8 mouse cellular contexts compared by ENCODE assay signal in the genomic region with DNA sequence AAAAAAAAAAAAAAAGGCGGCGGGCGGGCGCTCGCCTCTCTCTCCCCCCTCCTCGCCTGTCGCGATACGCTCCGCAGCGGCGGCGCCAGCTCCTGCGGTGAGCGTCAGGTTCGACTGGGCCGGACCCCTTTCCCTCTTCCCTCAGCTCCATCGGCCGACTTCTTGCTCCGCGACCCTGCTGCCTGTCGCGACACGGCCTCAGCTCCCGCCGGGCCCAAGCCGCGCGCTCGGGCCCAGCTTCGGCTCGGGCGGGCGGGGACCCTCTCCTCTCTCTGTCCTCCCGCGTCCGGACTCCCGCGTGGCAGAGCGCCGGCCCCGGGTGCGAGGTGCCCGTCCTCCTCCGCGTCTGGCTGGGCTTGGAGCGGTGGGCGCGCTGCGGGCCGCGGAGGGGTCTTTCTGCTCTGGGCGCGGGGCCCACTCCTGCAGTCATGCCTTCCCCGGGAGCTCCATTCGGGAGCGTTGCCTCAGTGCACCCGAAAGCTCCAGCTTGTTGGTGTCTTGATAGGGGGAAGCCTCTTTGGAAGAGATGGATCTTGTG. TPM values are rescaled to one million over a fixed set of nuclear protein-coding genes. Genes with fewer than 3 reads are reported as not detected.
DNase-seq lines count a peak whose midpoint lies in the region; ATAC-seq and TF ChIP-seq lines count a peak whose summit lies in the region.

No protein-coding gene starts in this region.

- H3K4me3 ChIP-seq in heart, embryonic 11.5 days (ENCODE audit: low read depth, low read length), result peak overlapping the region; percentile 78
- H3K4me3 ChIP-seq in E14TG2a.4 (replicated peaks; ENCODE audit: low read length), result peak overlapping the region; percentile 99
- peak overlapping the region; percentile 83 for H3K4me3 ChIP-seq in erythroblast, embryonic 14.5 days (replicated peaks)
- peak overlapping the region; percentile 98 for H3K4me3 ChIP-seq in limb, embryonic 12.5 days (replicated peaks)
- peak overlapping the region; percentile 91 for H3K4me3 ChIP-seq in neural tube, embryonic 15.5 days (replicated peaks)

- H3K27me3 ChIP-seq in heart, embryonic 11.5 days (ENCODE audit: control insufficient read depth, insufficient read depth, low read length), result no peaks in the 10 kb centered on the region
- no peaks in the 10 kb centered on the region for H3K27me3 ChIP-seq in E14TG2a.4 (ENCODE audit: insufficient read depth, low read length)
- H3K27me3 ChIP-seq in erythroblast, embryonic 14.5 days (ENCODE audit: control insufficient read depth), result no peaks in the 10 kb centered on the region
- H3K27me3 ChIP-seq in limb, embryonic 12.5 days, result no peaks in the 10 kb centered on the region
- no peaks in the 10 kb centered on the region for H3K27me3 ChIP-seq in neural tube, embryonic 15.5 days (replicated peaks)

- WGBS in heart, embryonic 11.5 days (ENCODE audit: insufficient replicate concordance), result under 1% methylated on average over 53 of the region's 58 CpGs
- WGBS in limb, embryonic 12.5 days, result under 1% methylated on average over 52 of the region's 58 CpGs
- WGBS in neural tube, embryonic 15.5 days, result 0% methylated on average over 48 of the region's 58 CpGs

- DNase-seq in heart, postnatal 14 days, result no peak
- DNase-seq in layer of hippocampus, postnatal 10 days (ENCODE audit: low spot score in 2 of 2), result no peak
- DNase-seq in layer of hippocampus, postnatal 25 days (ENCODE audit: extremely low spot score in 1 of 2, low spot score in 1 of 2), result no peak

- H3K36me3 ChIP-seq in heart, embryonic 11.5 days (ENCODE audit: control insufficient read depth, insufficient read depth, low read length), result peaks cover 8% of the 10 kb centered on the region; the same call in 1 of the 2 replicates
- peaks cover 65% of the 10 kb centered on the region for H3K36me3 ChIP-seq in E14TG2a.4 (ENCODE audit: insufficient read depth, low read length)
- peaks cover 62% of the 10 kb centered on the region for H3K36me3 ChIP-seq in erythroblast, embryonic 14.5 days (ENCODE audit: control insufficient read depth)
- H3K36me3 ChIP-seq in limb, embryonic 12.5 days, result peaks cover 45% of the 10 kb centered on the region
- H3K36me3 ChIP-seq in neural tube, embryonic 15.5 days, result peaks cover 13% of the 10 kb centered on the region

- 0 out of 2 replicates have a peak, but pooled peaks have one; percentile 1 for ATAC-seq in heart, embryonic 11.5 days (replicated peaks; ENCODE audit: insufficient number of reproducible peaks, low FRiP score, low TSS enrichment)
- ATAC-seq in limb, embryonic 12.5 days (ENCODE audit: insufficient number of reproducible peaks, insufficient read depth, low FRiP score, low TSS enrichment, low read depth), result no peak
- ATAC-seq in neural tube, embryonic 15.5 days (ENCODE audit: low FRiP score), result peak; percentile 12

- TF ChIP-seq CTCF in E14TG2a.4 (conservative IDR thresholded peaks at IDR 0.05; ENCODE audit: low read length), result no peak

- no peaks in the 10 kb centered on the region for H3K9me3 ChIP-seq in heart, embryonic 11.5 days (replicated peaks; ENCODE audit: control insufficient read depth, low read length)
- H3K9me3 ChIP-seq in E14TG2a.4 (ENCODE audit: low read length), result no peaks in the 10 kb centered on the region
- no peaks in the 10 kb centered on the region for H3K9me3 ChIP-seq in erythroblast, embryonic 14.5 days (ENCODE audit: control insufficient read depth, low read length)
- no peaks in the 10 kb centered on the region for H3K9me3 ChIP-seq in limb, embryonic 12.5 days
- no peaks in the 10 kb centered on the region for H3K9me3 ChIP-seq in neural tube, embryonic 15.5 days (replicated peaks)

- peak overlapping the region; percentile 98 for H3K27ac ChIP-seq in heart, embryonic 11.5 days (ENCODE audit: low read depth, low read length)
- H3K27ac ChIP-seq in limb, embryonic 12.5 days, result peak overlapping the region; percentile 96
- peak overlapping the region; percentile 97 for H3K27ac ChIP-seq in neural tube, embryonic 15.5 days (replicated peaks)

- H3K4me1 ChIP-seq in heart, embryonic 11.5 days (ENCODE audit: control insufficient read depth, insufficient read depth, low read length), result peaks cover 24% of the 10 kb centered on the region
- H3K4me1 ChIP-seq in E14TG2a.4 (replicated peaks; ENCODE audit: low read depth, low read length), result peaks cover 69% of the 10 kb centered on the region
- peaks cover 45% of the 10 kb centered on the region for H3K4me1 ChIP-seq in erythroblast, embryonic 14.5 days (ENCODE audit: control insufficient read depth)
- H3K4me1 ChIP-seq in limb, embryonic 12.5 days (replicated peaks), result peaks cover 30% of the 10 kb centered on the region
- peaks cover 45% of the 10 kb centered on the region for H3K4me1 ChIP-seq in neural tube, embryonic 15.5 days

- H3K4me2 ChIP-seq in heart, embryonic 11.5 days, result peak overlapping the region; percentile 89
- H3K4me2 ChIP-seq in limb, embryonic 12.5 days, result peak overlapping the region; percentile 94
- H3K4me2 ChIP-seq in neural tube, embryonic 15.5 days, result peak overlapping the region; percentile 75

- H3K9ac ChIP-seq in heart, embryonic 11.5 days (ENCODE audit: low read depth, low read length), result peak overlapping the region; percentile 93
- H3K9ac ChIP-seq in limb, embryonic 12.5 days (replicated peaks), result peak overlapping the region; percentile 100
- peak overlapping the region; percentile 99 for H3K9ac ChIP-seq in neural tube, embryonic 15.5 days (replicated peaks)

- intact Hi-C loops in heart, postnatal 14 days (cut with DNase I), result loop anchor here (2.0 kb wide), 2 partner anchors 17 to 47 kb away; a partner anchor contains a TSS

RNA-seq across cellular contexts. Expression of a gene that starts 0.5 kb away (rescaled TPM):
- polyA plus RNA-seq in heart, embryonic 11.5 days (2014; fragmentation: Nextera tagmentation; extraction: Ambion mirVana), result 42.2 and 43.5 TPM in 2 replicates
- 10 to 100 TPM; 30.4 to 34.1 TPM for total RNA-seq in heart, postnatal 14 days (2021)
- polyA plus RNA-seq in erythroblast, embryonic 14.5 days (2012), result 50.1 and 53.8 TPM in 2 replicates
- polyA plus RNA-seq in limb, embryonic 12.5 days (2016; fragmentation: Nextera tagmentation; extraction: Ambion mirVana), result 69.5 and 70.3 TPM in 2 replicates
- polyA plus RNA-seq in neural tube, embryonic 15.5 days (2015; fragmentation: Nextera tagmentation; extraction: Ambion mirVana), result 36.4 and 43.0 TPM in 2 replicates
- total RNA-seq in layer of hippocampus, postnatal 10 days (2021), result 10 to 100 TPM; 54.5 to 57.5 TPM
- total RNA-seq in layer of hippocampus, postnatal 25 days (2021), result 10 to 100 TPM; 49.7 to 61.3 TPM

RNA-seq across cellular contexts. Expression of a gene that starts 15.8 kb away (rescaled TPM):
- 67.6 and 78.3 TPM in 2 replicates for polyA plus RNA-seq in heart, embryonic 11.5 days (2014; fragmentation: Nextera tagmentation; extraction: Ambion mirVana)
- total RNA-seq in heart, postnatal 14 days (2021), result 10 to 100 TPM; 22.5 to 26.5 TPM
- polyA plus RNA-seq in erythroblast, embryonic 14.5 days (2012), result 3.2 TPM in 2 replicates
- polyA plus RNA-seq in limb, embryonic 12.5 days (2016; fragmentation: Nextera tagmentation; extraction: Ambion mirVana), result 133 and 136 TPM in 2 replicates
- polyA plus RNA-seq in neural tube, embryonic 15.5 days (2015; fragmentation: Nextera tagmentation; extraction: Ambion mirVana), result 85.9 and 93.1 TPM in 2 replicates
- 10 to 100 TPM; 59.7 to 59.9 TPM for total RNA-seq in layer of hippocampus, postnatal 10 days (2021)
- total RNA-seq in layer of hippocampus, postnatal 25 days (2021), result 10 to 100 TPM; 51.7 to 54.2 TPM

RNA-seq across cellular contexts. Expression of a gene that starts 15.8 kb away (rescaled TPM):
- 17.8 and 20.0 TPM in 2 replicates for polyA plus RNA-seq in heart, embryonic 11.5 days (2014; fragmentation: Nextera tagmentation; extraction: Ambion mirVana)
- 10 to 100 TPM; 15.1 to 16.9 TPM for total RNA-seq in heart, postnatal 14 days (2021)
- polyA plus RNA-seq in erythroblast, embryonic 14.5 days (2012), result 3.1 and 3.3 TPM in 2 replicates
- 36.5 and 37.8 TPM in 2 replicates for polyA plus RNA-seq in limb, embryonic 12.5 days (2016; fragmentation: Nextera tagmentation; extraction: Ambion mirVana)
- 34.6 and 39.7 TPM in 2 replicates for polyA plus RNA-seq in neural tube, embryonic 15.5 days (2015; fragmentation: Nextera tagmentation; extraction: Ambion mirVana)
- 10 to 100 TPM; 34.4 to 42.6 TPM for total RNA-seq in layer of hippocampus, postnatal 10 days (2021)
- total RNA-seq in layer of hippocampus, postnatal 25 days (2021), result 10 to 100 TPM; 36.0 to 40.5 TPM

RNA-seq across cellular contexts. Expression of a gene that starts 20.1 kb away (rescaled TPM):
- 16.3 and 16.6 TPM in 2 replicates for polyA plus RNA-seq in heart, embryonic 11.5 days (2014; fragmentation: Nextera tagmentation; extraction: Ambion mirVana)
- total RNA-seq in heart, postnatal 14 days (2021), result 1 to 10 TPM; 8.5 to 9.6 TPM
- 1.0 and 1.3 TPM in 2 replicates for polyA plus RNA-seq in erythroblast, embryonic 14.5 days (2012)
- 19.5 and 20.7 TPM in 2 replicates for polyA plus RNA-seq in limb, embryonic 12.5 days (2016; fragmentation: Nextera tagmentation; extraction: Ambion mirVana)
- polyA plus RNA-seq in neural tube, embryonic 15.5 days (2015; fragmentation: Nextera tagmentation; extraction: Ambion mirVana), result 15.3 and 16.3 TPM in 2 replicates
- total RNA-seq in layer of hippocampus, postnatal 10 days (2021), result 1 to 10 TPM; 6.1 to 7.3 TPM
- 1 to 10 TPM; 5.3 to 5.5 TPM for total RNA-seq in layer of hippocampus, postnatal 25 days (2021)

RNA-seq across cellular contexts. Expression of a gene that starts 28.4 kb away (rescaled TPM):
- polyA plus RNA-seq in heart, embryonic 11.5 days (2014; fragmentation: Nextera tagmentation; extraction: Ambion mirVana), result 621 and 642 TPM in 2 replicates
- 1,000 to 10,000 TPM; 1,807 to 1,867 TPM for total RNA-seq in heart, postnatal 14 days (2021)
- 3.6 and 5.5 TPM in 2 replicates for polyA plus RNA-seq in erythroblast, embryonic 14.5 days (2012)
- 385 and 392 TPM in 2 replicates for polyA plus RNA-seq in limb, embryonic 12.5 days (2016; fragmentation: Nextera tagmentation; extraction: Ambion mirVana)
- 535 and 605 TPM in 2 replicates for polyA plus RNA-seq in neural tube, embryonic 15.5 days (2015; fragmentation: Nextera tagmentation; extraction: Ambion mirVana)
- total RNA-seq in layer of hippocampus, postnatal 10 days (2021), result 100 to 1,000 TPM; 531 to 596 TPM
- 100 to 1,000 TPM; 576 to 686 TPM for total RNA-seq in layer of hippocampus, postnatal 25 days (2021)

Comparison
In these comparisons a context has a peak if more than half of its experiments do, and no peak if none do; other contexts are left out.
1. RNA of a gene that starts 15.8 kb away (polyA plus RNA-seq): 133 to 136 TPM in limb, embryonic 12.5 days, 85.9 to 93.1 TPM in neural tube, embryonic 15.5 days and 67.6 to 78.3 TPM in heart, embryonic 11.5 days; 3.2 TPM in erythroblast, embryonic 14.5 days; every median in the first group is over 10 times any median in the second.
2. Peak in every context shown above with its lines, with median percentiles within 50 percentile points of each other: H3K27ac ChIP-seq, H3K4me2 ChIP-seq, H3K4me3 ChIP-seq and H3K9ac ChIP-seq.